In genomic region chrX:85049593-85049992, GRCm38 (mm10) we compare ENCODE assay signal across 9 mouse cellular contexts.
DNase-seq lines count a peak whose midpoint lies in the region; ATAC-seq lines count a peak whose summit lies in the region.
"Had no signal": no experiment of that assay in that cellular context is flagged by ENCODE, and none has a peak within 500 bp of the region (broad histone marks: within the 10 kb centered on the region; RNA-seq: fewer than 3 reads in every experiment).

No protein-coding gene starts in this region.

- H3K36me3 ChIP-seq in forebrain, embryonic 10.5 days (replicated peaks), result no peaks in the 10 kb centered on the region
- no peaks in the 10 kb centered on the region for H3K36me3 ChIP-seq in forebrain, embryonic 11.5 days (ENCODE audit: control insufficient read depth, insufficient read depth, low read length)
- H3K36me3 ChIP-seq in limb, embryonic 10.5 days, result no peaks in the 10 kb centered on the region
- H3K36me3 ChIP-seq in neural tube, embryonic 13.5 days, result no peaks in the 10 kb centered on the region

- WGBS in forebrain, embryonic 10.5 days, result 43% methylated on average over 3 of the region's 3 CpGs
- 51% methylated on average over 3 of the region's 3 CpGs for WGBS in forebrain, embryonic 11.5 days
- 58% methylated on average over 3 of the region's 3 CpGs for WGBS in limb, embryonic 10.5 days
- 47% methylated on average over 3 of the region's 3 CpGs for WGBS in neural tube, embryonic 13.5 days

- ATAC-seq in forebrain, embryonic 11.5 days (replicated peaks; ENCODE audit: low FRiP score), result no peak
- ATAC-seq in neural tube, embryonic 13.5 days (ENCODE audit: low read depth), result no peak

- H3K27me3 ChIP-seq in forebrain, embryonic 10.5 days (ENCODE audit: poor library complexity, severe bottlenecking), result peaks cover 49% of the 10 kb centered on the region
- peaks cover 2% of the 10 kb centered on the region; the same call in 1 of the 2 replicates for H3K27me3 ChIP-seq in forebrain, embryonic 11.5 days (ENCODE audit: control insufficient read depth, insufficient read depth, low read length)
- H3K27me3 ChIP-seq in limb, embryonic 10.5 days (ENCODE audit: low read depth, poor library complexity, severe bottlenecking), result peaks cover 39% of the 10 kb centered on the region
- no peaks in the 10 kb centered on the region for H3K27me3 ChIP-seq in neural tube, embryonic 13.5 days

- H3K4me3 ChIP-seq in forebrain, embryonic 10.5 days, result peak overlapping the region; percentile 63
- no peak overlapping the region for H3K4me3 ChIP-seq in forebrain, embryonic 11.5 days (ENCODE audit: low read depth, low read length)
- peak overlapping the region; percentile 61; the same call in 1 of the 2 replicates for H3K4me3 ChIP-seq in limb, embryonic 10.5 days
- H3K4me3 ChIP-seq in neural tube, embryonic 13.5 days, result peak overlapping the region; percentile 52

- no peak overlapping the region for H3K4me2 ChIP-seq in forebrain, embryonic 11.5 days (ENCODE audit: low read depth, low read length, severe bottlenecking)
- H3K4me2 ChIP-seq in neural tube, embryonic 13.5 days, result peak overlapping the region; percentile 67

- peaks cover 15% of the 10 kb centered on the region for H3K4me1 ChIP-seq in forebrain, embryonic 10.5 days
- no peaks in the 10 kb centered on the region for H3K4me1 ChIP-seq in forebrain, embryonic 11.5 days (replicated peaks; ENCODE audit: control insufficient read depth, insufficient read depth, low read length)
- no peaks in the 10 kb centered on the region for H3K4me1 ChIP-seq in limb, embryonic 10.5 days
- H3K4me1 ChIP-seq in neural tube, embryonic 13.5 days (replicated peaks), result no peaks in the 10 kb centered on the region

- H3K27ac ChIP-seq in forebrain, embryonic 10.5 days, result no peak overlapping the region
- H3K27ac ChIP-seq in forebrain, embryonic 11.5 days (ENCODE audit: low read depth, low read length), result no peak overlapping the region
- no peak overlapping the region for H3K27ac ChIP-seq in limb, embryonic 10.5 days
- no peak overlapping the region for H3K27ac ChIP-seq in neural tube, embryonic 13.5 days (replicated peaks)
- H3K27ac ChIP-seq: macrophage had no signal

- H3K9ac ChIP-seq in forebrain, embryonic 11.5 days (ENCODE audit: low read length), result no peak overlapping the region
- no peak overlapping the region for H3K9ac ChIP-seq in neural tube, embryonic 13.5 days

- H3K9me3 ChIP-seq in forebrain, embryonic 10.5 days, result no peaks in the 10 kb centered on the region
- no peaks in the 10 kb centered on the region for H3K9me3 ChIP-seq in forebrain, embryonic 11.5 days (ENCODE audit: control insufficient read depth, low read length)
- H3K9me3 ChIP-seq in limb, embryonic 10.5 days (replicated peaks), result no peaks in the 10 kb centered on the region
- H3K9me3 ChIP-seq in neural tube, embryonic 13.5 days, result no peaks in the 10 kb centered on the region

- no peak for DNase-seq in forebrain, embryonic 10.5 days (ENCODE audit: extremely low spot score, low spot score)
- no peak for DNase-seq in forebrain, embryonic 11.5 days (ENCODE audit: low spot score)
- DNase-seq in heart, adult 8-10 months (ENCODE audit: low spot score), result peak; percentile 0
- no peak for DNase-seq in limb, embryonic 10.5 days (ENCODE audit: low spot score)
- no peak for DNase-seq in urinary bladder, postnatal 36 days (ENCODE audit: low spot score in 2 of 2)
- DNase-seq in adipocyte (ENCODE audit: low spot score), result no peak
- no peak for DNase-seq in ovary, postnatal 10 days (ENCODE audit: low spot score)
